In the genomic region with DNA sequence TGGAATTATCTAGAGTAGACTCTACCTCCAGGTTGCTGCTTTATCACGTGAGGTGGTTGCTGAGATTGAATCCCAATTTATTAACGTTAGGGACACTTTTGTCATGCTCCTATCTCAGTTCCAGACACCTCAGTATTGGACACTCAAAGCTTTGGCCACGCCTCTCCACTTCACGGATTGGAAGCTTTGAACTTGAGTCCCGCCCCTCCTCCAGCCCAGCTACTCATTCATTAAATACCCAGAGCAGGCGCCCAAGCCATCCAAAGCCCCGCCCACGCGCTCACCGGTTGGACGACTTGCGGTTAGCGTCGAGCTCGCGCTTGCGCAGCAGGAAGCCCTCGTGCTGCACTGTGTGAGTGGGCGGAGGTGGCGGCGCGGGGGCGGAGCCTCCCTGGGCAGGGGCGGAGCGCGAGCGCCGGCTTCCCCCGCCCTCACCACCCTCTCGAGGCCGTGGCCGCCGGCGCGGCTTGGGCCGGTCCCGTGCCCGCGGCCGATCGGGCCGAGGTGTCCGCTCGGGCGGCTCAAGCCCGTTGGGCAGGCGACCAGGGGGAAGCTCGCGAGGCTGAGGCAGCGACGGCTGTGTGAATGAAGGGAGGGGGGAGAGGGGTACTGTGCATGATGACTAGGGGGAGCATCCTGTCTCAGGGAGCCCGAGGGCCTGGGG, we compare ENCODE assay signal across 8 mouse cellular contexts. TPM values are rescaled to one million over a fixed set of nuclear protein-coding genes. Genes with fewer than 3 reads are reported as not detected.
A peak's percentile ranks its signal among the peaks of the same experiment; 100 is the strongest.
DNase-seq lines count a peak whose midpoint lies in the region; ATAC-seq and TF ChIP-seq lines count a peak whose summit lies in the region.

No protein-coding gene starts in this region.

- ATAC-seq in cerebellum, adult (ENCODE audit: insufficient number of reproducible peaks, low FRiP score, low TSS enrichment), result peak; percentile 77
- ATAC-seq in forebrain, embryonic 13.5 days, result peak; percentile 94
- peak; percentile 95 for ATAC-seq in liver, postnatal 0 days
- ATAC-seq in neural tube, embryonic 15.5 days (ENCODE audit: low FRiP score), result peak; percentile 94

- intact Hi-C loops in heart, postnatal 10 days (cut with DNase I), result loop anchor here (2.0 kb wide), 1 partner anchor 25 kb away; the partner anchor contains the start of gene Ltbp4

- peak overlapping the region; percentile 71 for H3K4me2 ChIP-seq in forebrain, embryonic 13.5 days
- H3K4me2 ChIP-seq in liver, postnatal 0 days (ENCODE audit: low read depth, low read length), result peak overlapping the region; percentile 80
- peak overlapping the region; percentile 79 for H3K4me2 ChIP-seq in neural tube, embryonic 15.5 days

- peak overlapping the region; percentile 83 for H3K9ac ChIP-seq in ES-Bruce4 (ENCODE audit: low read depth, poor library complexity, severe bottlenecking)
- peak overlapping the region; percentile 66 for H3K9ac ChIP-seq in forebrain, embryonic 13.5 days
- H3K9ac ChIP-seq in liver, postnatal 0 days (replicated peaks), result 0 out of 2 replicates have a peak overlapping the region, but pooled peaks have one; percentile 16
- H3K9ac ChIP-seq in neural tube, embryonic 15.5 days (replicated peaks), result peak overlapping the region; percentile 65

- TF ChIP-seq POLR2A in ES-Bruce4 (IDR thresholded peaks at IDR 0.05; ENCODE audit: insufficient read depth, low read length), result no peak

- peak overlapping the region; percentile 96 for H3K27ac ChIP-seq in ES-Bruce4 (ENCODE audit: insufficient read depth, low read length)
- no peak overlapping the region for H3K27ac ChIP-seq in forebrain, embryonic 13.5 days
- no peak overlapping the region for H3K27ac ChIP-seq in liver, postnatal 0 days (ENCODE audit: low read depth)
- H3K27ac ChIP-seq in neural tube, embryonic 15.5 days (replicated peaks), result no peak overlapping the region

- no peaks in the 10 kb centered on the region for H3K27me3 ChIP-seq in ES-Bruce4 (ENCODE audit: control insufficient read depth, insufficient read depth, low read length, poor library complexity, severe bottlenecking)
- peaks cover 77% of the 10 kb centered on the region for H3K27me3 ChIP-seq in forebrain, embryonic 13.5 days
- peaks cover 41% of the 10 kb centered on the region for H3K27me3 ChIP-seq in liver, postnatal 0 days (ENCODE audit: insufficient read depth, low read length)
- H3K27me3 ChIP-seq in neural tube, embryonic 15.5 days (replicated peaks), result peaks cover 74% of the 10 kb centered on the region

- peaks cover 2% of the 10 kb centered on the region for H3K4me1 ChIP-seq in ES-Bruce4 (ENCODE audit: control insufficient read depth, insufficient read depth, low read length)
- peaks cover 27% of the 10 kb centered on the region for H3K4me1 ChIP-seq in forebrain, embryonic 13.5 days
- H3K4me1 ChIP-seq in liver, postnatal 0 days (ENCODE audit: insufficient read depth), result peaks cover 16% of the 10 kb centered on the region
- peaks cover 10% of the 10 kb centered on the region for H3K4me1 ChIP-seq in neural tube, embryonic 15.5 days

- TF ChIP-seq EP300 in ES-Bruce4 (IDR thresholded peaks at IDR 0.05; ENCODE audit: insufficient read depth, low read depth, low read length), result no peak
- TF ChIP-seq EP300 in liver, postnatal 0 days (IDR thresholded peaks at IDR 0.05; ENCODE audit: low read depth), result no peak

- peak; percentile 99 for DNase-seq in heart, postnatal 10 days
- DNase-seq in large intestine, adult 2 months (ENCODE audit: low read depth, low spot score), result peak; percentile 96
- DNase-seq in liver, postnatal 0 days, result peak; percentile 98
- DNase-seq in testis, postnatal 14 days (ENCODE audit: low spot score), result peak; percentile 99

- no peak for TF ChIP-seq CTCF in ES-Bruce4 (IDR thresholded peaks at IDR 0.05; ENCODE audit: low read depth, low read length)
- TF ChIP-seq CTCF in liver, postnatal 0 days (IDR thresholded peaks at IDR 0.05; ENCODE audit: low read depth), result no peak

- H3K9me3 ChIP-seq in ES-Bruce4 (replicated peaks; ENCODE audit: control insufficient read depth, insufficient read depth, low read length, poor library complexity, severe bottlenecking), result no peaks in the 10 kb centered on the region
- no peaks in the 10 kb centered on the region; the same call in 1 of the 2 replicates for H3K9me3 ChIP-seq in forebrain, embryonic 13.5 days (replicated peaks)
- H3K9me3 ChIP-seq in liver, postnatal 0 days (ENCODE audit: low read length), result no peaks in the 10 kb centered on the region
- H3K9me3 ChIP-seq in neural tube, embryonic 15.5 days (replicated peaks), result no peaks in the 10 kb centered on the region

- H3K4me3 ChIP-seq in ES-Bruce4 (ENCODE audit: low read depth, low read length), result peak overlapping the region; percentile 80
- H3K4me3 ChIP-seq in forebrain, embryonic 13.5 days, result peak overlapping the region; percentile 49
- peak overlapping the region; percentile 36 for H3K4me3 ChIP-seq in liver, postnatal 0 days (ENCODE audit: low read depth, low read length)
- H3K4me3 ChIP-seq in neural tube, embryonic 15.5 days (replicated peaks), result peak overlapping the region; percentile 54

- no peaks in the 10 kb centered on the region for H3K36me3 ChIP-seq in ES-Bruce4 (ENCODE audit: control insufficient read depth, insufficient read depth, low read length, poor library complexity, severe bottlenecking)
- no peaks in the 10 kb centered on the region for H3K36me3 ChIP-seq in forebrain, embryonic 13.5 days (ENCODE audit: poor library complexity, severe bottlenecking)
- no peaks in the 10 kb centered on the region for H3K36me3 ChIP-seq in liver, postnatal 0 days (replicated peaks; ENCODE audit: insufficient read depth, low read length)
- H3K36me3 ChIP-seq in neural tube, embryonic 15.5 days, result peaks cover 8% of the 10 kb centered on the region

- WGBS in forebrain, embryonic 13.5 days, result under 1% methylated on average over 52 of the region's 52 CpGs
- WGBS in large intestine, adult 2 months, result under 1% methylated on average over 52 of the region's 52 CpGs
- WGBS in liver, postnatal 0 days (ENCODE audit: insufficient replicate concordance), result under 1% methylated on average over 50 of the region's 52 CpGs
- under 1% methylated on average over 52 of the region's 52 CpGs for WGBS in neural tube, embryonic 15.5 days

RNA-seq across cellular contexts. Expression of gene Gm20479, which starts 4.2 kb away (rescaled TPM):
- polyA plus RNA-seq in ES-Bruce4 (2011; ENCODE audit: insufficient read depth, insufficient read length, low read depth, missing spikeins), result 15.8 and 17.1 TPM in 2 replicates
- polyA plus RNA-seq in forebrain, embryonic 13.5 days (2015; fragmentation: Nextera tagmentation; extraction: Ambion mirVana), result 0.62 TPM in 1 of 2 replicates, not detected in the other
- total RNA-seq in heart, postnatal 10 days (2021), result under 1 TPM in 1 of 2 experiments, not detected in 1; 0.99 TPM
- 0.22 TPM in 1 of 2 replicates, not detected in the other for polyA plus RNA-seq in large intestine, adult 2 months (2012; rRNA removed)
- 1.1 TPM in 1 of 2 replicates, not detected in the other for polyA plus RNA-seq in liver, postnatal 0 days (2015; fragmentation: Nextera tagmentation; extraction: Ambion mirVana)
- not detected in 2 replicates for polyA plus RNA-seq in neural tube, embryonic 15.5 days (2015; fragmentation: Nextera tagmentation; extraction: Ambion mirVana)

RNA-seq across cellular contexts. Expression of gene Shkbp1, which starts 5.6 kb away (rescaled TPM):
- 43.6 and 44.5 TPM in 2 replicates for polyA plus RNA-seq in ES-Bruce4 (2011; ENCODE audit: insufficient read depth, insufficient read length, low read depth, missing spikeins)
- polyA plus RNA-seq in forebrain, embryonic 13.5 days (2015; fragmentation: Nextera tagmentation; extraction: Ambion mirVana), result 85.4 and 89.3 TPM in 2 replicates
- total RNA-seq in heart, postnatal 10 days (2021), result 10 to 100 TPM; 13.8 to 17.5 TPM
- polyA plus RNA-seq in large intestine, adult 2 months (2012; rRNA removed), result 59.9 and 78.1 TPM in 2 replicates
- polyA plus RNA-seq in liver, postnatal 0 days (2015; fragmentation: Nextera tagmentation; extraction: Ambion mirVana), result 9.5 and 10.9 TPM in 2 replicates
- polyA plus RNA-seq in neural tube, embryonic 15.5 days (2015; fragmentation: Nextera tagmentation; extraction: Ambion mirVana), result 28.9 and 33.4 TPM in 2 replicates

RNA-seq across cellular contexts. Expression of gene Ltbp4, which starts 23.9 kb away (rescaled TPM):
- polyA plus RNA-seq in ES-Bruce4 (2011; ENCODE audit: insufficient read depth, insufficient read length, low read depth, missing spikeins), result 66.8 and 72.5 TPM in 2 replicates
- polyA plus RNA-seq in forebrain, embryonic 13.5 days (2015; fragmentation: Nextera tagmentation; extraction: Ambion mirVana), result 10.5 and 13.4 TPM in 2 replicates
- 100 to 1,000 TPM; 387 to 393 TPM for total RNA-seq in heart, postnatal 10 days (2021)
- 71.2 and 75.4 TPM in 2 replicates for polyA plus RNA-seq in large intestine, adult 2 months (2012; rRNA removed)
- polyA plus RNA-seq in liver, postnatal 0 days (2015; fragmentation: Nextera tagmentation; extraction: Ambion mirVana), result 7.2 and 9.2 TPM in 2 replicates
- 10.7 and 17.8 TPM in 2 replicates for polyA plus RNA-seq in neural tube, embryonic 15.5 days (2015; fragmentation: Nextera tagmentation; extraction: Ambion mirVana)

Comparison
In these comparisons a context has a peak if more than half of its experiments do, and no peak if none do; other contexts are left out.
1. H3K9ac ChIP-seq: peak in every context shown above with its lines; median percentile 83 in ES-Bruce4; 66 in forebrain, embryonic 13.5 days; 65 in neural tube, embryonic 15.5 days; 16 in liver, postnatal 0 days.